Mouse (Mus musculus): ENCODE measurements around the gene Mblac1.

DNA sequence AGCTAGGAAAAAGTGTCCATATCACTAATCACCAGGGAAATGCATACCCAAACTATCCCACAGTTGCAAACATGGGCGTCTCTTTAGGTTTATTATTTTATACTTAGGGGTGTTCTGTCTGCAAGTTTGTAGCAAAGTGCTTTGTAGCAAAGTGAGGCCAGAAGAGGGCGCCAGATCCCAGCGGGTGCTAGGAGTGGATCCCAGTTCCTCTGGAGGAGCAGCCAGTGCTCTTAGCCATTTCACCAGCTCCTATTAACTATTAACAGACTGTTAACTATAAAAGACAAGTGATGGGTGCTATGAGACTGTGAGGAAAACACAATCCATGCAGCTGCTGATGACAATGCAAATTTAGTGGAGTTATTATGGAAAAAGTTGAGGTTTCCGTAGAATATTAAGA, 28.0 kb downstream of the Mblac1 start:
- TF ChIP-seq TAL1 (conservative IDR thresholded peaks at IDR 0.05; ENCODE audit: low read depth, low read length) (no peak), CTCF (IDR thresholded peaks at IDR 0.05; ENCODE audit: low read depth, low read length) (peak; percentile 78), POLR2AphosphoS5 (IDR thresholded peaks at IDR 0.05; ENCODE audit: insufficient replicate concordance, low read depth, low read length) (no peak), GATA1 (IDR thresholded peaks at IDR 0.05; ENCODE audit: borderline replicate concordance, low read length) (no peak)
